Mouse (Mus musculus) cortical plate, adult 2 months (tissue): ENCODE measurements at regions not wholly inside any gene's neighbourhood (a gene's known extent, or its start where the extent isn't known, plus 50 kb on each side); places are given as distances from the start of the nearest gene placed in this dataset.

Source experiments
- CTCF ChIP-seq: fragments of 200-500 bp; IDR thresholded peaks from 2 replicates; pipeline ENCODE4 v1.5.1; 2011; ENCODE audit warnings: mild to moderate bottlenecking, control low read depth, low read length; ENCODE audit not compliant: insufficient read depth; ENCODE audit errors: extremely low read depth
- POLR2A ChIP-seq: fragments of 200-500 bp; IDR thresholded peaks from 2 replicates; pipeline ENCODE4 v1.6.1; 2011; ENCODE audit warnings: mild to moderate bottlenecking, low read length, control low read depth; ENCODE audit not compliant: insufficient read depth; ENCODE audit errors: extremely low read depth

DNA sequence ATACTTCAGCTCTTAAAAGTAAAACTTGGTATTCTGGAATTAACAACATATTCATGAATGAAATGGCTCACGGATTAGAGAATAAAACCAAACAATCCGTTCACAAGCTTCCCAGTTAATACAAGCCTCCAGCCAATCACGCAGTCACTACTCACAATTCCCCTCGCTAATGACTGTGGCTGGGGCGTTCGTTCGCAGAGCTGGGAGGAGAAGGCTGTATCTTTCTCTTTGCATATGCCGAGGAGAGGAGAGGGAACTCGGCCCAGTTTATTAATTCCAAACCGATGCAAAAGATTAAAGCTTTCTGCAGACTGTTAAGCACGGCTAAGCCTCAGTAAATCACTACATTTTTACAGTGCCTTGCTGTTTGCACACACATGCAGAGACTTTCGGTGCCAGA is 231.5 kb downstream of the Tmem182 start:
- TF ChIP-seq POLR2A (no peak), CTCF (no peak)
